Mouse (Mus musculus) c-Kit-negative CD71-positive TER-119-positive erythroid progenitor cells, embryonic 14.5 days (primary cell): ENCODE measurements at regions not wholly inside any gene's neighbourhood (a gene's known extent, or its start where the extent isn't known, plus 50 kb on each side); places are given as distances from the start of the nearest gene placed in this dataset.

Experiments used
- DNase-seq: peaks from one replicate; pipeline ENCODE4 v3.0.0-alpha.2; 2013; ENCODE audit warnings: low read depth, low spot score

- DNase-seq: peak; percentile 3
These were observed 52.8 kb upstream of the Chodl start for GRCm38 (mm10) chr16:78877941-78878340.

DNA sequence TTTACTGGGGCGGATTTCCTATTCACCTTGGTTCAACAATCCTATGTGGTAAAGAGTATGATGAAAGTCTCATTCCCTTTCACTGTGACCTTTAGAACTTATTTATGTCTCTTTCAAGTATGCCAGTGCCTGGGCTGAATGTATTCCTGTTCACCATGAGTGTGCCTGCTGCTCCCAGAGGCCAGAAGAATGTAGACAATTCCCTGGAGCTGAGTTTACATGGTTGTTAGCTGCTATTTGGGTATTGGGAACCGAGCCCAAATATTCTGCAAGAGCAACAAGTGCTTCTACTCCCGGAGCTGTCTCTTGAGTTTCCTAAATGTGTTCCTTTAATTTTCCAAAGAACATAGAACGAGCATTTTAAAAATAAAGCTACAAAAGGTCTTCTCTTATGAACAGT, 71.7 kb upstream of the Chodl start:
- no peak for DNase-seq

GRCm38 (mm10) chr16:78830957-78831356, 99.8 kb upstream of the Chodl start:
- DNase-seq: no peak

DNA sequence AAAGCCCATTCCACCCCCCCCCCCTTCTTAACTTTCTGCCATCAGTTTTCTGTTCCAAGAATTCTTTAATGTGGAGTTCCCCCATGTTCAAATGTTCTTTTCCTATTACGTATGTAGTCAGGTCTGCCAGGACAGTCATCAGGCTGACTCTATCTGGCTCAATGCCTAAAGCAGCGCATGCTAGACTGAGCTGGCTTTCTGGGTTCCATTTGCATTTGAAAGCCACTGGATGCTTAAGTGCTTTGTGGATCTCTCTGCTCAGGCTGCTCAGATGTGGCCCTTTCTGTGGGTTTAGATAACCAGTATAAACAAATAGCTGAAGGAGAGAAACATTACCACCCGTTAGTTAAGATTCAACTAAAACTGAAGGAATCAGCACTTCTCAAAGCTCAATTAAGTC, 103.0 kb upstream of the Chodl start:
- DNase-seq: no peak

DNA sequence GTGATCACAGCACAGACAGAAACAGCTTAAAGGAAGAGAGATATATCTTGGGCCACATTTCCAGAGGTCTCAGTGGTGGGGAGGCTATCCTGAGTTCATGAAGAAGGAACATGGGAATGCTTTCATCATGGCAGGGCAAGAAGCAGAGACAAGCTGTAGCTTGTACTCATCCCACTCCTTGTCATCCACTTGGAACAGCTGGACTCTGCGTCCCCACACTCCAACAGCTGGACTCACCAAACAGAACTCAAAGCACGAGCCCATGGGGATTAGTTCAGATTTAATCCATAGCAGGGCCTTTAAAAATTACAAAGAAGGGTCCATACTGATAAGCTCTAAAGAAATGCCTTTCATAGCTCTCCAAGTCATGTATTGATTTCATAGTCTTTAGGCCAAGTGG, 140.7 kb upstream of the Chodl start:
- no peak for DNase-seq

GRCm38 (mm10) chr16:78759226-78759625, 171.5 kb upstream of the Chodl start:
- DNase-seq: no peak

DNA sequence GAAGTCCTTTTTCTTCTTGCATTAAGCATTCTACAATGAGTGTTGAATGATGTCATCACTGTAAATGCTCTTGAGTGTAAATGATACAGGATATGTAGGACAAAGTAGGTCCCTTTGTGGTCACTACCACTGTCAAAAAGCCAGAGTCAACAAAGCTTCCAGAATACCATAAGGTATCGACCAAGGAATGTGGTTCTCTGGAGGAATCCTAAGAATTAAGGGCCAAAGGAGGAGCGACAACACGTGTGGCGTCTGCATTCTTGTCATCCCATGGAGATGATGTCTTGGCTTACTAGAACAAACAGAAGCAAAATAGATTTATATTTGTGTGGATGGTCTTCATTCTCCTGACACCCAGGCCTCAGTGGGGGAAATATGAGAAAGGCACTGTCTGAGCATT, 161.4 kb upstream of the D16Ertd472e start:
- no peak for DNase-seq

DNA sequence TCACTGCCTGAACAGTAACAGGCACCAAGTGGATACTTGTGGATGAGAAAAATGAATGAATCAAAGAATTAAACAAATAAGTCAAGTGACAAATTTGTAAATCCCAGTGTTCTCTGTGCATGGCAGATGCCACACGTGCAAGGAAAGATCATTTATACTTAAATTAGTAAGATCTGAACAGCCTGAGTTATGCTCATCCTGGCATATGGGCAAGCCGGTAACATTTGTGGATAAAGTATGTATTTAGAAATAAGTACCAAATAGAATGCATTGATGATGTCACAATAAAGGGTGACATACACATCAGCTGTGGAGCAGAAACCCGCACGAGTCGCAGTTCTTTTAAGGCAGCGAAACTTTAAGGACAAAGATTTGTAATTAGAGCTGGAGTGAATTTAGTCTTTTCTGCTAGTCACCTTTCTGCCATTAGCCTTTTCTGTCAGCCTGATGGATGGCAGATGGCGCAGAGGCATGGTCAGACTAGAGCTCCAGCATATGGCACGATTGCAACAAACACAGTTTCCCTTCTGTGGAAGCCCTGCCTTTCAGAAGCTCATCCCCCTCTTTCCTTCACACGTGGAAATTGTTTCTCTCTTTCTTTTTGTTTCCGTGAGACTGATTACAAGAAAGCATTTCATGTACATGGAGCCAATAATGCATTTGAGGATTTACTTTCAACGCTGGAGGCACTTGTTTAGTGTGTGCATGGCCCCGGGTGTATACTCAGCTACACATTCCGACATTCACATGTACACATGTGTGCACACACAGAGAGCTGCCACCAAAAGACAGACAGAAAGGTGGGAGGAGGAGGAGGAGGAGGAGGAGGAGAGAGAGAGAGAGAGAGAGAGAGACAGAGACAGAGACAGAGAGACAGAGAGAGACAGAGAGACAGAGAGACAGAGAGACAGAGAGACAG, 154.3 kb upstream of the D16Ertd472e start:
- no peak for DNase-seq

DNA sequence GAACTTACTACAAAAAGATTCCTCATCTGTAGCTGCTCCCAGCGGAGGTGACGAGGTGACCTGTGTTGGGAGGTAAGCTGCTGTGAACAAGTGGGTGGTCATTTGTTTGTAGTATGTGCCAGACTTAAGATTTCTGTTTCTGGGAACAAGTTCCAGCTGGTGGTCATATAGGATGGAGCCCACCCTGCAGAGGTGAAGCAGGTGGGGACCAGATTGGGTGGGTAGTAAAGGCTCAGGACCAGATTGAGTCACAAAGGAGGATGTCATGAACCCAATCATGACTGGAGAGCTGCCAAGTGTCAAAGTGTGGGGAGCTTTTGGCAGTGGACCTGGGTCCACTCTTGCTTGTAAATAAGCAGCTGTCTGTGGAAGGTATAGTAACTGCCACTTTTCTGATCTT, 149.0 kb upstream of the D16Ertd472e start:
- no peak for DNase-seq

DNA sequence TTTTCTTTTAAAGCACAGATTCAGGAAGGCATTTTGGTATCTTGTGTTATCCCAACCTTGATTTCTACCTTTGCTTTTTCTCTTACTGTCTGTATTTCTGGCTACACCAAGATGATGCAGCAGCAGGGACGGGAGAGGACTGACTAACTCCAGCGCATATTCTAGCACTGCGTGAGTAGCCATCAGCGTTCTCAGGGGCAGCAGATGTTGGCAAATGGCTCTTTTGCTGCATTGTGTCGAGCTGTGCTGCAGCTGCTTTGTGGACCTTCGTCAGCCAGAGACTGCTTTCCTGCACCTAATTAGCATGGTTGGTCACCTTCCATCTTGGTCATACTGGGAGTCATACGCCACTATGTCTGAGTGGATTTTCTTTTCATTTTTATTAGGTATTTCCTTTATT, 133.4 kb upstream of the D16Ertd472e start:
- DNase-seq: no peak

- DNase-seq: no peak
These were observed 131.1 kb upstream of the D16Ertd472e start for GRCm38 (mm10) chr16:78707566-78707965.

- DNase-seq: no peak
These were observed 130.7 kb upstream of the D16Ertd472e start for GRCm38 (mm10) chr16:78707165-78707564.

DNA sequence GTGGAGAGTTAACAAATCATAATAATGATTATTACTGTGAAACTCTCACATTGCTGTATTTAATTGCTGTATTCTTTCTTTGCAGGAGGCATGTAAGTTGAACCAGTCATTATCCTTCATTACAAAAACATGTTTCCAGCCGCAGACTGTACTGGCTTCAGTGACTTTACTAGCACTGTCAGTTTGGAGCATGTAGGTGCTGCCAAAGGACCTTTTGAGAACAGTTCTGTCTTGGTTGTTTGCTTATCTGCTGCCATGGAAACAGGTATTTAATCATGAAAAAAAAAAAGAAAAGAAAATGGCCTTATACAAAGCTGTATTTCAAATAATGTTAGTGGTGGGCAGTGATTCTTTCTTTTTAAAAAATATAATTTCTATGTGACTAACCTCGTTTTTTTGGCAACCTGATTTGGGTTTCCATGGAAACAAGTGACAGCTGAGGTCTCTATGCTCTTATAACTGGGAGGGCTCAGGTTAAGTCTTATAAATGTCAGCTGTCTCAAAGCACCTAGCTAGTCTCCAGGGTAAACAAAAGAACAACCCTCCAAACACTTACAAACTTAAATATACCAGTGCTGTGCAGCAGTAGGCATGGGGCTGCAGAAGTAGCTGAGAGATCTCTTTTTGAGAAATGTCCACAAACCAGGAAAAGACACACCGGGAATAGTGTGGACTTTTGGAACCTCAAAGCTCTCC, 121.2 kb upstream of the D16Ertd472e start:
- DNase-seq: no peak

- no peak for DNase-seq
These were observed 111.7 kb upstream of the D16Ertd472e start for GRCm38 (mm10) chr16:78688251-78688650.

- no peak for DNase-seq
These were observed 108.7 kb upstream of the D16Ertd472e start for GRCm38 (mm10) chr16:78685160-78685559.

DNA sequence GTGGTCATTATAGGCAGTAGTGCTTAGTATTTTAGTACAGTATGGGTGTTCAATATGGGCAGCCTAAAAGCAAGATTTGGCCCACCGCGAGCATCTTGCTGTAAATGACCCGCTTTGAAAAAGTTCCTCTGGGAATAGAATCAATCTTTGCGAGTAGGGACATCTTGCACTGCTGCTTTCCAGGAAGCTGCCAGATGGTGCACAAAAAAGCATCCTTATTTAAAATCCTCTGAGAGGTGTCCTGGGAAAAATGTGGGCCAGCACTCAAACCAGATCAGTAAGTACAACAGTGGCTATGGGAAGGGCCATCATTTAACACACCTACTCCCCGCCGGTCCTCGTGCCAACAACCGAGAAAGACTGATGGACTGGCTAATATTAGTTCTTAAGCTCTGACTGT, 107.5 kb upstream of the D16Ertd472e start:
- DNase-seq: no peak

- DNase-seq: no peak
These were observed 84.6 kb upstream of the D16Ertd472e start for GRCm38 (mm10) chr16:78661126-78661525.

- DNase-seq: no peak
These were observed 68.2 kb upstream of the D16Ertd472e start for GRCm38 (mm10) chr16:78644710-78645109.

GRCm38 (mm10) chr16:78641717-78642116, 65.2 kb upstream of the D16Ertd472e start:
- DNase-seq: no peak

DNA sequence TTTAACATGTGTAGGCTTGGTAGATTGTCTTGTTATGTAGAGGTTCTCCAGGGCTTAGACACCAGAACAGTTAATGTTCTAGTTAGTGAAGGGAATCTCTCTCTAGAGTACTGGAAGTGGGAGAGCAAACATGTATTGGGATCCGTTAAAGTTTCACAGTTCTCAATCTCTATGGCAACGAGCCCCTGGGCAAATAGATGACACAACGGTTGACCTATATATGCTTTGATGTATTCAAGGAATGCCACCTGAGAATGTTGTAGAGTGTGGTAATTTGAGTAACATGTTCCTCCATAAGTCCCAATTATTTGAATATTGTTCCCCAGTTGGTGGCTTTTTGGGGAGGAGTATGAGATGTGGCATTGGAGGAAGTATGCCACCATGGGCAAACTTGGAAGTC, 64.7 kb upstream of the D16Ertd472e start:
- DNase-seq: no peak

- DNase-seq: no peak
These were observed 60.9 kb upstream of the D16Ertd472e start for GRCm38 (mm10) chr16:78637452-78637851.

- DNase-seq: no peak
These were observed 60.5 kb upstream of the D16Ertd472e start for GRCm38 (mm10) chr16:78637015-78637414.

- no peak for DNase-seq
These were observed 59.3 kb upstream of the D16Ertd472e start for GRCm38 (mm10) chr16:78635774-78636173.
